Mouse (Mus musculus) CH12.LX (cell line): ENCODE data around the gene Slc52a3. TPM values are rescaled to one million over a fixed set of nuclear protein-coding genes. Genes with fewer than 3 reads are reported as not detected.

Experiments used
- DNase-seq: peaks from one replicate; pipeline ENCODE4 v3.0.0-alpha.2; 2013; ENCODE audit errors: extremely low read depth
- H3K27ac ChIP-seq: 2 replicates; pipeline ENCODE4 v1.5.1; 2012; ENCODE audit warnings: low read depth, mild to moderate bottlenecking, control low read depth, moderate library complexity; ENCODE audit not compliant: insufficient read depth
- H3K27me3 ChIP-seq: replicated peaks from 2 replicates; pipeline ENCODE3; 2012; ENCODE audit warnings: inconsistent platforms
- H3K36me3 ChIP-seq, 2 experiments: replicated peaks in 1 of 2; 2 replicates each; pipeline versions ENCODE3 to v1.6.1; 2012; ENCODE audit warnings: inconsistent platforms in 1 of 2, low read length in 1 of 2, mild to moderate bottlenecking in 1 of 2, mixed read lengths in 1 of 2, moderate library complexity in 1 of 2; ENCODE audit not compliant: control insufficient read depth in 1 of 2, insufficient read depth in 1 of 2
- H3K4me1 ChIP-seq, 2 experiments: 2 replicates each; pipeline ENCODE4 v1.6.1; 2012; ENCODE audit warnings: inconsistent platforms in 1 of 2, moderate library complexity in 1 of 2; ENCODE audit not compliant: insufficient read depth in 2 of 2, control insufficient read depth in 1 of 2
- H3K4me2 ChIP-seq: 2 replicates; pipeline ENCODE4 v1.6.1; 2012; ENCODE audit warnings: low read depth, mild to moderate bottlenecking, control low read depth; ENCODE audit not compliant: poor library complexity, insufficient read depth, severe bottlenecking
- H3K4me3 ChIP-seq, 3 experiments: fragments of 150-350 bp in 1 of 3; sonication (generic) in 1 of 3; replicated peaks in 1 of 3; 2 replicates each; pipeline versions ENCODE3 to v1.5.1; 2011 to 2012; ENCODE audit warnings: low read depth in 2 of 3, low read length in 2 of 3, mild to moderate bottlenecking in 2 of 3, moderate library complexity in 2 of 3, control low read depth in 1 of 3, improper control_type of control experiment in 1 of 3, inconsistent platforms in 1 of 3, mixed read lengths in 1 of 3; ENCODE audit not compliant: poor library complexity in 1 of 3
- H3K79me2 ChIP-seq: replicated peaks from 2 replicates; pipeline ENCODE4 v1.6.1; 2012; ENCODE audit warnings: mild to moderate bottlenecking, moderate library complexity; ENCODE audit not compliant: control insufficient read depth, poor library complexity, insufficient read depth, severe bottlenecking; ENCODE audit errors: extremely low read depth
- H3K9ac ChIP-seq: 2 replicates; pipeline ENCODE4 v1.6.1; 2012; ENCODE audit warnings: low read depth, mild to moderate bottlenecking, control low read depth, moderate library complexity; ENCODE audit not compliant: insufficient read depth
- H3K9me3 ChIP-seq: replicated peaks from 2 replicates; pipeline ENCODE3; 2012; ENCODE audit warnings: low read length, inconsistent platforms, mixed read lengths
- CTCF ChIP-seq, 2 experiments: IDR thresholded peaks in 1 of 2; conservative IDR thresholded peaks in 1 of 2; 2 replicates each; pipeline ENCODE4 v1.5.1; 2011 to 2012; ENCODE audit warnings: low read depth in 2 of 2, low read length in 2 of 2, improper control_type of control experiment in 1 of 2, inconsistent platforms in 1 of 2, mild to moderate bottlenecking in 1 of 2, moderate library complexity in 1 of 2
- ETS1 ChIP-seq: conservative IDR thresholded peaks from 2 replicates; pipeline ENCODE4 v1.6.1; 2012; ENCODE audit warnings: low read depth, mild to moderate bottlenecking, inconsistent platforms, low read length, improper control_type of control experiment, moderate library complexity
- MAFK ChIP-seq: IDR thresholded peaks from 2 replicates; pipeline ENCODE4 v1.6.1; 2011; ENCODE audit warnings: low read length, improper control_type of control experiment; ENCODE audit not compliant: insufficient replicate concordance
- NRF1 ChIP-seq: IDR thresholded peaks from 2 replicates; pipeline ENCODE4 v1.6.1; 2014; ENCODE audit warnings: low read depth, mild to moderate bottlenecking, inconsistent platforms, low read length, improper control_type of control experiment, moderate library complexity
- RAD21 ChIP-seq: IDR thresholded peaks from 2 replicates; pipeline ENCODE4 v1.6.1; 2011; ENCODE audit warnings: low read depth, mild to moderate bottlenecking, low read length, improper control_type of control experiment, moderate library complexity
- SMC3 ChIP-seq: IDR thresholded peaks from 2 replicates; pipeline ENCODE4 v1.6.1; 2011; ENCODE audit warnings: low read depth, low read length, improper control_type of control experiment
- USF2 ChIP-seq: conservative IDR thresholded peaks from 2 replicates; pipeline ENCODE4 v1.6.1; 2011; ENCODE audit warnings: low read depth, low read length, improper control_type of control experiment
- dilution Hi-C: fragments of 300-500 bp; cut with MboI; formaldehyde crosslinking; loops from 2 replicates; pipeline ENCODE4 v1.14.3; 2020; ENCODE audit warnings: low sequenced_read_pairs; ENCODE audit not compliant: extremely low pct_unique_long_range_greater_than_20kb, extremely low pct_ligation_motif_present
- in situ Hi-C: fragments of 300-500 bp; cut with MboI; formaldehyde crosslinking; loops from 3 replicates; pipeline ENCODE4 v1.14.3; 2019; ENCODE audit warnings: low sequenced_read_pairs, low pct_ligation_motif_present, low pct_unique_long_range_greater_than_20kb, mixed read lengths
- polyA plus RNA-seq: library from polyadenylated mRNA; unstranded; fragments of >175 nt; gene quantifications from 2 replicates; pipeline ENCODE4 v1.2.1, GENCODE M21; 2012; ENCODE audit warnings: low read depth; ENCODE audit not compliant: insufficient read length
- total RNA-seq, 2 experiments: library from RNA; depleted of rRNA; stranded (reverse); fragments of 300-350 nt in 1 of 2; fragments of >200 nt in 1 of 2; gene quantifications; 2 replicates each; pipeline ENCODE4 v1.2.3; 2012 to 2014

The Slc52a3 gene
- total and polyA plus RNA-seq, 3 experiments = 0.17 to 0.55 TPM; not detected in 1

- in situ Hi-C loops = loop anchor here (5.0 to 10.0 kb wide), 2 partner anchors 172 to 340 kb away; no protein-coding TSS in a partner anchor
- H3K9me3 ChIP-seq = peaks cover 9% of the 10 kb centered on the region
- dilution Hi-C loops = no loop called here
- no peak overlapping the region for H3K9ac ChIP-seq
- H3K27me3 ChIP-seq = peaks cover 76% of the 10 kb centered on the region
- H3K4me2 ChIP-seq = no peak overlapping the region
- peaks cover 0 to 5% of the 10 kb centered on the region in 2 experiments; a peak in 2 of 4 replicates for H3K4me1 ChIP-seq
- no peak overlapping the region for H3K4me3 ChIP-seq
- H3K36me3 ChIP-seq = no peaks in the 10 kb centered on the region
- no peak for TF ChIP-seq ETS1
- H3K27ac ChIP-seq = no peak overlapping the region
- no peak for DNase-seq
- H3K79me2 ChIP-seq = no peaks in the 10 kb centered on the region
Measured at GRCm38 (mm10) chr2:152024883-152025422, 28.6 kb downstream of the Slc52a3 start.

GRCm38 (mm10) chr2:152029252-152030082 lies 33.2 kb downstream of the Slc52a3 start:
- TF ChIP-seq SMC3 = peak; percentile 79
- peak; percentile 79 for TF ChIP-seq RAD21
- no peak for TF ChIP-seq USF2
- TF ChIP-seq MAFK = no peak
- peak; percentile 20 to 80; a peak in 3 of 4 replicates for TF ChIP-seq CTCF (conservative IDR thresholded peaks at IDR 0.05 in 1 of 2, IDR thresholded peaks at IDR 0.05 in 1 of 2; ENCODE audit: low read depth in 2 of 2, low read length in 2 of 2)
- in situ Hi-C loops (loop anchor here (10.0 kb wide), 1 partner anchor 335 kb away; no protein-coding TSS in a partner anchor), dilution Hi-C loops (no loop called here)
- no peaks in the 10 kb centered on the region for H3K79me2 ChIP-seq
- no peak overlapping the region for H3K9ac ChIP-seq
- H3K27ac ChIP-seq = no peak overlapping the region
- peaks cover 94% of the 10 kb centered on the region for H3K27me3 ChIP-seq
- DNase-seq = peak; percentile 86
- H3K36me3 ChIP-seq = no peaks in the 10 kb centered on the region
- peaks cover 0 to 5% of the 10 kb centered on the region in 2 experiments; a peak in 2 of 4 replicates for H3K4me1 ChIP-seq
- H3K9me3 ChIP-seq = peaks cover 18% of the 10 kb centered on the region
- peak overlapping the region in 2 of 3 experiments; percentile 8 to 30 for H3K4me3 ChIP-seq
- peak overlapping the region; percentile 39 for H3K4me2 ChIP-seq

GRCm38 (mm10) chr2:152030986-152031385 lies 34.7 kb downstream of the Slc52a3 start:
- H3K4me3 ChIP-seq = no peak overlapping the region
- no peak overlapping the region for H3K27ac ChIP-seq
- H3K4me2 ChIP-seq = no peak overlapping the region
- DNase-seq = no peak
- dilution Hi-C loops (no loop called here), in situ Hi-C loops (no loop called here)
- H3K4me1 ChIP-seq = peaks cover 0 to 5% of the 10 kb centered on the region in 2 experiments; a peak in 2 of 4 replicates
- TF ChIP-seq NRF1 = no peak
- peaks cover 33% of the 10 kb centered on the region for H3K9me3 ChIP-seq
- no peak overlapping the region for H3K9ac ChIP-seq
- H3K79me2 ChIP-seq = no peaks in the 10 kb centered on the region
- H3K36me3 ChIP-seq = no peaks in the 10 kb centered on the region
- peaks cover 93% of the 10 kb centered on the region for H3K27me3 ChIP-seq
